Mouse (Mus musculus): Measurements from ENCODE around the gene Ajap1. TPM values are rescaled to one million over a fixed set of nuclear protein-coding genes. Genes with fewer than 3 reads are reported as not detected.
A peak's percentile ranks its signal among the peaks of the same experiment; 100 is the strongest.

Ajap1 gene
- polyA plus RNA-seq, 1 experiment: 18.6 TPM

DNA sequence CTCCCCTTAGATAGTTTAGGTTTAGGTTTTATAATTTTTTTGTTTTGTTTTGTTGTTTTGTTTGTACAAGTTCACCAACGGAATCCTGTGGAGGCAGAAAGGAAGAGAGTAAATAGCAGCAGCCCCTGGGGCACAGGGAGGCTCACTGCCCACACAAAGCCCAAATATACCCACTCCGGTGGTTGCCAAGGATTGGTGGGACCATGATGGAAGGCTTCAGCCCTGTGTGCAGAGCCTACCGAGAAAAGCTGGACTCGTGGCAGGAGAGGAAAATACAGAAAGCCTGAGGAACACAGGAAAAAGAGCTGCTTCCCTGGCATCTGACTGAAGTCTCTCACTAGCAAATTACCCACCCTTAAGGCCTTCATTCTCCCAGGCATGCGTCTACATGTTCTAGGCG, 108.4 kb downstream of the Ajap1 start:
- no peak overlapping the region for H3K4me3 ChIP-seq (replicated peaks; ENCODE audit: insufficient read depth, low read depth, low read length)
- WGBS: 44% methylated on average over 6 of the region's 6 CpGs
- no peak for DNase-seq

DNA sequence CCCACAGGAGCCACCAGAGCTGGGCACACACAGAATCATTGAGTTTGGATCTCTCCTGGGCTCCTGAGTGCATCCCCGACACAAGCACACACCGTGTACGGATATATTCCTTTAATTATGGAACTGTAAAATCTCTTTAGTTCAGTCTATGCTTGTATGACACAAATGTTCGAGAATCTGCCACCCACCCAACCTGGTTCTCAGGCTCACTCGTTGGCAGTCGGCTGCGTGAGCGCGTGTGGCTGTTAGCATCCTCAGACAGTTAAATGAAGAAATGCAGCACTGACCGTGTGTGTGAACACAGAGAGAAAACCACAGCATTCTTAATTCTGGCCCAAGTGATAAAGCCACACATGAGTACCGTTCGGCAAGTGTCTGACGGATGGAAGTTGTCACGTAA, 109.5 kb downstream of the Ajap1 start:
- WGBS: 94% methylated on average over 14 of the region's 14 CpGs
- TF ChIP-seq POLR2A (IDR thresholded peaks at IDR 0.05; ENCODE audit: borderline replicate concordance, insufficient read depth, low read length) (no peak), CTCF (IDR thresholded peaks at IDR 0.05; ENCODE audit: borderline replicate concordance, insufficient read depth, low read depth, low read length) (no peak)

More for the DNA sequence above, 108.4 kb downstream of the Ajap1 start:
- Histone ChIP-seq H3K27me3 (ENCODE audit: control insufficient read depth, insufficient read depth, low read length) (no peaks in the 10 kb centered on the region), H3K27ac (ENCODE audit: insufficient read depth, low read length) (no peak overlapping the region), H3K4me1 (ENCODE audit: control insufficient read depth, insufficient read depth, low read length) (0 out of 2 replicates have a peak, but pooled peaks cover 4% of the 10 kb centered on the region)
- TF ChIP-seq CTCF (IDR thresholded peaks at IDR 0.05; ENCODE audit: borderline replicate concordance, insufficient read depth, low read depth, low read length) (no peak), POLR2A (IDR thresholded peaks at IDR 0.05; ENCODE audit: borderline replicate concordance, insufficient read depth, low read length) (no peak)

DNA sequence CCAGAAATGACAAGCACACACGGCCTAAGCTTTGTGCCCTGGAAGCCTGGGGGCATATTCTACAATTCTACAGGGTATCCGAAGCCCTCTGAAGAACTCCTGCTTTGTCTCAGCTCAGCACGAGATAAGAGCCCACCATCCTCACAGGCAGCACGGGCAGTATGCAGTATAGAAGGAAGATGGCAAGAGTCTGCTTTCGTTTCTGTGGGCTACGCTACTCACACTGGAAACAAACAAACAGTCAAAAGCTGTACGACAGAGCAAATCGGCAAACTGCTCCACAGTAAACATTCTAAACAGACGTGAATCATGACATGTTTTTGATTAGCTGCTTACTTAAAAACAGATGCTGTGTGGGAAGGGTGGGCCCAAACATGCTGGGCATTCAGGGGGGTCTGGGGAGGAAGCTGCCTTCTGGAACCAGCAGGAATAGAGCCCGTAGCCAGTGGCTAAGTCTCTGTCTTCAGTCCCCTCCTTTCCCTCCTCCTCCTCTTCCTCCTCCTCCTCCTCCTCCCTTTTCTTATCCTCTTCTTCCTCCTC, 113.9 kb downstream of the Ajap1 start:
- no peaks in the 10 kb centered on the region for H3K27me3 ChIP-seq (ENCODE audit: control insufficient read depth, insufficient read depth, low read length)
- TF ChIP-seq POLR2A (IDR thresholded peaks at IDR 0.05; ENCODE audit: borderline replicate concordance, insufficient read depth, low read length): no peak
- no peak for TF ChIP-seq CTCF (IDR thresholded peaks at IDR 0.05; ENCODE audit: borderline replicate concordance, insufficient read depth, low read depth, low read length)
- peaks cover 10% of the 10 kb centered on the region for H3K4me1 ChIP-seq (ENCODE audit: control insufficient read depth, insufficient read depth, low read length)
- 68% methylated on average over 10 of the region's 10 CpGs for WGBS
- H3K4me3 ChIP-seq (replicated peaks; ENCODE audit: insufficient read depth, low read depth, low read length): no peak overlapping the region
- no peak overlapping the region for H3K27ac ChIP-seq (ENCODE audit: insufficient read depth, low read length)
- DNase-seq: no peak

More for the DNA sequence above, 109.5 kb downstream of the Ajap1 start:
- Histone ChIP-seq H3K27me3 (ENCODE audit: control insufficient read depth, insufficient read depth, low read length) (no peaks in the 10 kb centered on the region), H3K4me1 (ENCODE audit: control insufficient read depth, insufficient read depth, low read length) (peaks cover 6% of the 10 kb centered on the region), H3K4me3 (replicated peaks; ENCODE audit: insufficient read depth, low read depth, low read length) (no peak overlapping the region), H3K27ac (ENCODE audit: insufficient read depth, low read length) (no peak overlapping the region)
- no peak for DNase-seq

DNA sequence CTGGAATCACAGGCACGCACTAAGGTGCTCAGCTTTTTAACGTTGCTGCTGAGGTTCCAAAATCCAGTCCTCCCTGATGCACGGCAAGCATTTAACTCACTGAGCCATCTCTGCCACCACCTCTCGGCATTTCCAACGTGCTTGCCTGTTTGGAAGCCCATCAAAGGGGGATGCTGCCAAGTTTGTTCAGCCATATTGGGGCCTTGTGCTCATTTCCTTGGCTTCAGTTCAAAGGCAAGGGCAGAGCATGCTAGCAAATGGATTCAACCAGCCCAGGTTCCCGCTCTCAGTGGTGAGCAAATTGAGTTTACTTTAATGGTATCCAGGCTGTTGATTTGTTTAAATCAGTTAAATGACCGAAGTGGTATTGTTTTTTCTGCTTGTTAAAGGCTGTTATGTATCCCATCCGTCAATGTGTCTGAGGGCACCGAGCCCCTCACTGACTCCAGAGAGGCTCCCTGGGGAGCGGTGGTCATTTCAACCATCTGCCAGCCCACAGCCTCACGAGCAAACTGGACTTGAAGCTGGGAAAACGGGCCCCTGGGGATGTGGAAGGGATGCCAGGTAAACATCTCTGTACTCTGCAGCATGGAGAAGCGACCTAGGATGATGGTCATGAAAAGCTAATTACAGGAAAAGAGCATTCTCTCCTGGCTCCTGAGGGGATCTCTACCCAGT, 121.6 kb downstream of the Ajap1 start:
- 15% methylated on average over 13 of the region's 13 CpGs for WGBS
- Histone ChIP-seq H3K4me1 (ENCODE audit: control insufficient read depth, insufficient read depth, low read length) (peaks cover 32% of the 10 kb centered on the region), H3K27me3 (ENCODE audit: control insufficient read depth, insufficient read depth, low read length) (no peaks in the 10 kb centered on the region), H3K4me3 (replicated peaks; ENCODE audit: insufficient read depth, low read depth, low read length) (no peak overlapping the region), H3K27ac (ENCODE audit: insufficient read depth, low read length) (no peak overlapping the region)
- DNase-seq: peak; percentile 53 to 77
- TF ChIP-seq POLR2A (IDR thresholded peaks at IDR 0.05; ENCODE audit: borderline replicate concordance, insufficient read depth, low read length) (no peak), CTCF (IDR thresholded peaks at IDR 0.05; ENCODE audit: borderline replicate concordance, insufficient read depth, low read depth, low read length) (no peak)

DNA sequence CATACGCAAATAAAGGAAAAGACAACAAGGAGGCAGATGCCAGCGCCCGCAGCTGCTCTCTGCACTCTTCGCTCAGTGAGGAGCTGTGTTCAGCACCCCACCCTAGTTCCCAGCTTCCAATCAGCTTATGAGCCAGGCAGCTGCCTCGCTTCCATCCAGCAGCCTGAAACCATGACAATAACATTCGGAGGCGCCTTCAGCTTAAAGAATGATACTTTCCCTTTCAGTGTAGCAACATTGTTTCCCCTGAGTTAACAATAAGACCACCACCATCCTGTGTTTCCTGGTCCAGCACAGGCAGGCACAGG, 124.4 kb downstream of the Ajap1 start:
- Histone ChIP-seq H3K27ac (ENCODE audit: insufficient read depth, low read length) (no peak overlapping the region), H3K4me1 (ENCODE audit: control insufficient read depth, insufficient read depth, low read length) (peaks cover 39% of the 10 kb centered on the region), H3K27me3 (ENCODE audit: control insufficient read depth, insufficient read depth, low read length) (no peaks in the 10 kb centered on the region), H3K4me3 (replicated peaks; ENCODE audit: insufficient read depth, low read depth, low read length) (no peak overlapping the region)
- TF ChIP-seq CTCF (IDR thresholded peaks at IDR 0.05; ENCODE audit: borderline replicate concordance, insufficient read depth, low read depth, low read length): no peak
- no peak for TF ChIP-seq POLR2A (IDR thresholded peaks at IDR 0.05; ENCODE audit: borderline replicate concordance, insufficient read depth, low read length)
- WGBS: 76% methylated on average over 7 of the region's 7 CpGs
- no peak for DNase-seq

DNA sequence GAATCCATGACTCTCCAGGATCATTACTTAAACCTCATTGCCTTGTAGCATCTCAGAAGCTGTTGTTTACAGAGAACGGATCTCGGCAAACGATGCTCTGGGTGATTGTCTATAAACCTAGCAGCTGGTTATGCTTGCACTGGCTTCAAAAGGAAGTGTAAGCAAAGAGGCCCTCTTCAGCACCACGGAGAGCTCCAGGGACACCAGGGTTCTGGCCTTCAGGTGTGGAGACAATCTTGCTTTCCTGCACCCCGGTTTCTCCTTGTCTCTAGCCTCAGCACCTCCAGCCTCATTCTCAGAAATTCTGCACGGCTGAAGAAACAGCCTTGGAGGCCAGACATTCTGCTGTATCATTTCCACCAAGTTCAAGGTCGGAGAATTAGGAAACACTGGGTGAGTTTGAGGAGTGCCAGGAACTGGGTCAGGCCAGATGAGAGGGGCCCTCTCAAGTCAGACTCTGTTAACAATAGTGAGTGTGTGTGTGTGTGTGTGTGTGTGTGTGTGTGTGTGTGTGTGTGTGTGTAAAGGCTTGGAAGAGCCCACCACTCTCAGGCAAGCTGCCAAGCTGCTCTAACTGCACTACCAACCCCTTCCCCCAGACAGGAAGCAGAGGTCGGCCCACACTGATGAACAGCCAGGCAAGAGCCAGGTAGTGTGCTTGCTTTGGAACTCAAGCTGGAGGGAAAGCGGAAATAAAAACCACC, 124.9 kb downstream of the Ajap1 start:
- TF ChIP-seq CTCF (IDR thresholded peaks at IDR 0.05; ENCODE audit: borderline replicate concordance, insufficient read depth, low read depth, low read length): no peak
- TF ChIP-seq POLR2A (IDR thresholded peaks at IDR 0.05; ENCODE audit: borderline replicate concordance, insufficient read depth, low read length): no peak
- H3K27ac ChIP-seq (ENCODE audit: insufficient read depth, low read length): no peak overlapping the region
- DNase-seq: no peak

DNA sequence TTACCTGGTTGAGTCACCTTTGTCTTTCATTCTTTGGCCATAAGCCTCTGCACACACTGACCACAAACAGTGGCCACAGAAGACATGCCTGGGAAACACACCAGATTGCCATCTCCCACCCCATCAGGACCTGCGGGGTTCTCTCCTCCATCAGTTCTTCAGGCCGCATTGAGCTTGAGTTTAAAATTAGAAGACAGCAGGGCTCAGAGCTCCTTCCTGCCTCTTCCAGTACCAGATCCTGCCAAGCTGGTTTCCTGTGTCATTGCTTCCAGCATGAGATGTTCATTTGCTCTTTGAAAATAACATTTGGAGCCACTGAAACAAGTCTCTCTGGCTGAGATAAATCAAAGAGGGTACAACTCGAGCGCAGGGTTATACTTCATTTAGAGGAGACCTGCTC, 126.4 kb downstream of the Ajap1 start:
- Histone ChIP-seq H3K4me1 (ENCODE audit: control insufficient read depth, insufficient read depth, low read length) (peaks cover 31% of the 10 kb centered on the region), H3K27me3 (ENCODE audit: control insufficient read depth, insufficient read depth, low read length) (no peaks in the 10 kb centered on the region), H3K27ac (ENCODE audit: insufficient read depth, low read length) (peak overlapping the region; percentile 25; the same call in 1 of the 2 replicates), H3K4me3 (replicated peaks; ENCODE audit: insufficient read depth, low read depth, low read length) (no peak overlapping the region)
- peak in 1 of 2 experiments; percentile 54 for DNase-seq
- no peak for TF ChIP-seq CTCF (IDR thresholded peaks at IDR 0.05; ENCODE audit: borderline replicate concordance, insufficient read depth, low read depth, low read length)
- TF ChIP-seq POLR2A (IDR thresholded peaks at IDR 0.05; ENCODE audit: borderline replicate concordance, insufficient read depth, low read length): no peak
- WGBS: 24% methylated on average over 4 of the region's 4 CpGs

More for the DNA sequence above, 124.9 kb downstream of the Ajap1 start:
- H3K27me3 ChIP-seq (ENCODE audit: control insufficient read depth, insufficient read depth, low read length): no peaks in the 10 kb centered on the region
- H3K4me3 ChIP-seq (replicated peaks; ENCODE audit: insufficient read depth, low read depth, low read length): no peak overlapping the region
- WGBS: 72% methylated on average over 9 of the region's 9 CpGs
- peaks cover 37% of the 10 kb centered on the region for H3K4me1 ChIP-seq (ENCODE audit: control insufficient read depth, insufficient read depth, low read length)
